Mouse (Mus musculus) spleen, adult 2 months (tissue): Measurements from ENCODE around the gene C1ql4.

Source experiments
- CTCF ChIP-seq: fragments of 200-500 bp; IDR thresholded peaks from 2 replicates; pipeline ENCODE4 v1.5.1; 2011; ENCODE audit warnings: mild to moderate bottlenecking, inconsistent platforms; ENCODE audit not compliant: insufficient read depth, insufficient read length, insufficient replicate concordance; ENCODE audit errors: extremely low read depth
- POLR2A ChIP-seq: fragments of 200-500 bp; IDR thresholded peaks from 2 replicates; pipeline ENCODE4 v1.6.1; 2011; ENCODE audit warnings: low read depth, low read length, inconsistent platforms

DNA sequence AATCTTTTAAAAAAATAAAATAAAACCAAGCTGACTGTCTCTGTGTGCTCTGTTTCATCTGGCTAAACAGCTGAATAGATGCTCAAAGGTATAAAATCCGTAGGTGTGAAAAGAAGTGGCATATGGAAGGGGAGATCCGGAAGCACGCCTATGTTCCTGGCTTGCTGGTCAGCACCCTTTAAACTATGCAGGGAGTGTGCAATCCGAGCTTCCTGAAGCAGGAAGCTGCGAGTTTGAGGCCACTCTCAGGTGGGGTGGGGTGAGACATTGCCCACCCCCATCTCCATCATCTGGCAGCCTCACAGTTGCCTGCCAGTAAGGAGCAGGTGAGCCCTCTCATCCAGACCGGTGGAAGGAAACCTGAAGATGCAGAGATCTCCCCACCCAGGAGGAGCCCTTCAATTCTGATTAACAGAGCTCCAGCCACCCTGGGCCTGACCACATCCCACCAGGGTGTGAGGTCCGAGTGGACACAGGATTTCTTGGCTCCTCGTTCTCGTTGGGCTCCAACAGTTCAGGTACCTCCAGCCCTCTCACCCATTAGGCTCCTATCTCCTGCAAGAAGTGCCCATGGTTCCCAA is 13.5 kb downstream of the C1ql4 start, which contains the start of gene Troap:
- TF ChIP-seq CTCF (no peak), POLR2A (no peak)
